Mouse (Mus musculus): ENCODE results near the gene Spin2-ps6. TPM values are rescaled to one million over a fixed set of nuclear protein-coding genes. Genes with fewer than 3 reads are reported as not detected.
"Not testable (repeated sequence)": the region's sequence is repeated elsewhere in the genome, so short reads cannot be mapped to it uniquely, and the experiment has no call there.

Gene Spin2-ps6
- not detected in 2 replicates for polyA plus RNA-seq (2012)

DNA sequence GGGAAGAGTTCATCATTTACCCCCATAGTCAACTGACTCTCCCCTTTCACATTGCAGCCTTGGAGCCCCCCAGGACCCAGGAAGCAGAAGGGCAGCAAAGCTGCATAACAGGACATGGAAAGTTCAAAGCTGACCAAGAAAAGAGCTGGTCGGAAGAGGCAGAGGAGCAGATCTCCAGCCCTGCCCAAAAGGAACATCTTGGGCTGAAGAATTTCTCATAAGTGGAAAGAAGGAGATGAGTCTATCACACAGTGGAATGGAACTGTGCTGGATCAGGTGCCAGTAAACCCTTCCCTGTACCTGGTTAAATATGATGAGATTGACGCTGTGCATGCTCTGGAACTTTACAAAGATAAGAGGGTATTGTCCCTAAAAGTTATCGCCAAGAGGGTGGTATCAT is at the start of gene Spin2-ps6:
TSS of gene Spin2-ps6 (plus strand) at position 301 of the 400 bp plus-strand sequence.
- not testable (repeated sequence) for H3K36me3 ChIP-seq (ENCODE audit: control insufficient read depth); H3K4me1 ChIP-seq (ENCODE audit: control insufficient read depth); H3K4me3 ChIP-seq (replicated peaks); H3K9me3 ChIP-seq (ENCODE audit: control insufficient read depth, low read length); H3K27me3 ChIP-seq (ENCODE audit: control insufficient read depth)

Other genes with a start within 250 kb of the Spin2-ps6 start
- not detected in 2 replicates for gene Btbd35f12, start 78.5 kb downstream of the Spin2-ps6 start, polyA plus RNA-seq (2012)